Comparison of ENCODE assay signal across 8 mouse cellular contexts in the genomic region with DNA sequence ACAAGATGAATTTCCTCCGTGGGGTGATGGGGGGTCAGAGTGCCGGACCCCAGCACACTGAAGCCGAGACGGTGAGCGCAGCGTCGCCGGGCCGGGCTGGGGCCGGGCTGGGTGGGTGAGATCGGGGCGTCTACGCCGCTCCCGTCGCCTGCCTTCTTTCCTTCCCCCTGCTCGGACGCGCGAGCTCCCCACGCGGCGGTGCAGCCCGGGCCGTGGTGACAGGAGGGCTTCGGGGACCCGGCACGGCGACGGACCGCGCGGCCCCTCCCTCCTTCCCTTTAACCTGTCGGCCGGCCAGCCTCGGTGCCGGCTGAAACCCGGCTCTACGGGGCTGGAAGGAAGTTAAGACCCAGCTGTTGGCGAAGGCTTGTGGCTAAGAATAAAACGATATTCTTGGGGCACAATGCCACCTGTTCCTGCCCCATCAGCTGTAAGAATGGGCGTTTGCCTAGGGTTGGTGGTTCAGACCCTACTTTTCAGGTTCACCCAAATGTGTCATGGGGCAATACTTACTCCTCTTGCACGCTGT. TPM values are rescaled to one million over a fixed set of nuclear protein-coding genes. Genes with fewer than 3 reads are reported as not detected.
A peak's percentile ranks its signal among the peaks of the same experiment; 100 is the strongest.
DNase-seq lines count a peak whose midpoint lies in the region; ATAC-seq lines count a peak whose summit lies in the region.

No protein-coding gene starts in this region.

- H3K9me3 ChIP-seq in hindbrain, embryonic 16.5 days (ENCODE audit: control insufficient read depth, low read length), result no peaks in the 10 kb centered on the region
- H3K9me3 ChIP-seq in liver, embryonic 11.5 days (ENCODE audit: control insufficient read depth, low read length), result no peaks in the 10 kb centered on the region
- no peaks in the 10 kb centered on the region for H3K9me3 ChIP-seq in midbrain, embryonic 16.5 days (replicated peaks; ENCODE audit: control insufficient read depth, low read length, poor library complexity, severe bottlenecking)

- WGBS in hindbrain, embryonic 16.5 days, result under 1% methylated on average over 31 of the region's 43 CpGs
- under 1% methylated on average over 43 of the region's 43 CpGs for WGBS in liver, embryonic 11.5 days
- under 1% methylated on average over 40 of the region's 43 CpGs for WGBS in midbrain, embryonic 16.5 days

- peak overlapping the region; percentile 92 for H3K4me3 ChIP-seq in hindbrain, embryonic 16.5 days (ENCODE audit: low read length)
- peak overlapping the region; percentile 76 for H3K4me3 ChIP-seq in liver, embryonic 11.5 days (ENCODE audit: low read depth, low read length)
- H3K4me3 ChIP-seq in midbrain, embryonic 16.5 days (ENCODE audit: low read depth, low read length), result peak overlapping the region; percentile 95

- H3K27me3 ChIP-seq in hindbrain, embryonic 16.5 days (replicated peaks; ENCODE audit: control insufficient read depth, insufficient read depth, low read length), result no peaks in the 10 kb centered on the region
- H3K27me3 ChIP-seq in liver, embryonic 11.5 days (replicated peaks; ENCODE audit: control insufficient read depth, insufficient read depth, low read length), result no peaks in the 10 kb centered on the region
- no peaks in the 10 kb centered on the region for H3K27me3 ChIP-seq in midbrain, embryonic 16.5 days (ENCODE audit: control insufficient read depth, insufficient read depth, low read depth, low read length)

- peaks cover 21% of the 10 kb centered on the region for H3K4me1 ChIP-seq in hindbrain, embryonic 16.5 days (ENCODE audit: control insufficient read depth, insufficient read depth, low read depth, low read length)
- H3K4me1 ChIP-seq in liver, embryonic 11.5 days (replicated peaks; ENCODE audit: control insufficient read depth, insufficient read depth, low read length), result peaks cover 17% of the 10 kb centered on the region
- H3K4me1 ChIP-seq in midbrain, embryonic 16.5 days (ENCODE audit: control insufficient read depth, insufficient read depth, low read length), result peaks cover 27% of the 10 kb centered on the region

- peak overlapping the region; percentile 79 for H3K4me2 ChIP-seq in hindbrain, embryonic 16.5 days (ENCODE audit: low read length)
- peak overlapping the region; percentile 76 for H3K4me2 ChIP-seq in liver, embryonic 11.5 days
- H3K4me2 ChIP-seq in midbrain, embryonic 16.5 days (ENCODE audit: low read length), result peak overlapping the region; percentile 90

- H3K9ac ChIP-seq in hindbrain, embryonic 16.5 days (ENCODE audit: low read depth, low read length), result peak overlapping the region; percentile 91
- H3K9ac ChIP-seq in liver, embryonic 11.5 days (ENCODE audit: low read depth, low read length), result peak overlapping the region; percentile 85
- H3K9ac ChIP-seq in midbrain, embryonic 16.5 days (ENCODE audit: low read depth, low read length), result peak overlapping the region; percentile 94

- H3K27ac ChIP-seq in hindbrain, embryonic 16.5 days (ENCODE audit: low read depth, low read length), result peak overlapping the region; percentile 90
- H3K27ac ChIP-seq in liver, embryonic 11.5 days (ENCODE audit: low read depth, low read length), result 0 out of 2 replicates have a peak overlapping the region, but pooled peaks have one; percentile 30
- peak overlapping the region; percentile 80 for H3K27ac ChIP-seq in midbrain, embryonic 16.5 days (ENCODE audit: low read length)

- peak; percentile 79 for ATAC-seq in hindbrain, embryonic 16.5 days
- peak; percentile 56 for ATAC-seq in liver, embryonic 11.5 days (replicated peaks; ENCODE audit: low FRiP score)
- ATAC-seq in midbrain, embryonic 16.5 days, result peak; percentile 85

- peak; percentile 23 to 25 for DNase-seq in left cerebral cortex, postnatal 14 days (ENCODE audit: low spot score in 2 of 2)
- DNase-seq in left cerebral cortex, adult 8-10 months (ENCODE audit: low spot score in 2 of 2), result no peak
- peak; percentile 36 for DNase-seq in c-Kit-negative CD71-positive TER-119-positive erythroid progenitor cells, embryonic 14.5 days (ENCODE audit: low read depth, low spot score)
- DNase-seq in frontal cortex, postnatal 14 days (ENCODE audit: low spot score in 2 of 2), result peak; percentile 19 to 27
- DNase-seq in liver, embryonic 11.5 days (ENCODE audit: low spot score), result no peak
- peak; percentile 48 to 53 for DNase-seq in thymus, adult 18-20 months

- H3K36me3 ChIP-seq in hindbrain, embryonic 16.5 days (ENCODE audit: control insufficient read depth, insufficient read depth, low read length), result no peaks in the 10 kb centered on the region; the same call in 1 of the 2 replicates
- no peaks in the 10 kb centered on the region for H3K36me3 ChIP-seq in liver, embryonic 11.5 days (ENCODE audit: control insufficient read depth, insufficient read depth, low read length)
- no peaks in the 10 kb centered on the region for H3K36me3 ChIP-seq in midbrain, embryonic 16.5 days (ENCODE audit: control insufficient read depth, insufficient read depth, low read length)

- intact Hi-C loops in left cerebral cortex, postnatal 14 days (cut with DNase I), result no loop called here

RNA-seq across cellular contexts. Expression of gene Uso1, which starts 0.4 kb away (rescaled TPM):
- total RNA-seq in left cerebral cortex, postnatal 14 days (2021), result 10 to 100 TPM; 65.8 to 66.1 TPM
- 10 to 100 TPM; 76.4 to 82.2 (median 79.0) TPM for total RNA-seq in left cerebral cortex, adult 8-10 months (2022)
- 35.7 and 40.1 TPM in 2 replicates for polyA plus RNA-seq in hindbrain, embryonic 16.5 days (2015; fragmentation: Nextera tagmentation; extraction: Ambion mirVana)
- polyA plus RNA-seq in liver, embryonic 11.5 days (2014; fragmentation: Nextera tagmentation; extraction: Ambion mirVana), result 24.1 and 26.9 TPM in 2 replicates
- 38.4 and 46.0 TPM in 2 replicates for polyA plus RNA-seq in midbrain, embryonic 16.5 days (2015; fragmentation: Nextera tagmentation; extraction: Ambion mirVana)

RNA-seq across cellular contexts. Expression of gene G3bp2, which starts 54.6 kb away (rescaled TPM):
- total RNA-seq in left cerebral cortex, postnatal 14 days (2021), result 100 to 1,000 TPM; 176 to 179 TPM
- total RNA-seq in left cerebral cortex, adult 8-10 months (2022), result 100 to 1,000 TPM; 204 to 226 (median 221) TPM
- 333 and 334 TPM in 2 replicates for polyA plus RNA-seq in hindbrain, embryonic 16.5 days (2015; fragmentation: Nextera tagmentation; extraction: Ambion mirVana)
- 127 and 143 TPM in 2 replicates for polyA plus RNA-seq in liver, embryonic 11.5 days (2014; fragmentation: Nextera tagmentation; extraction: Ambion mirVana)
- polyA plus RNA-seq in midbrain, embryonic 16.5 days (2015; fragmentation: Nextera tagmentation; extraction: Ambion mirVana), result 376 and 385 TPM in 2 replicates

Comparison
In these comparisons a context has a peak if more than half of its experiments do, and no peak if none do; other contexts are left out.
1. DNase-seq: peak in left cerebral cortex, postnatal 14 days (2 of 2), c-Kit-negative CD71-positive TER-119-positive erythroid progenitor cells, embryonic 14.5 days (single experiment), frontal cortex, postnatal 14 days (2 of 2) and thymus, adult 18-20 months (2 of 2); none in left cerebral cortex, adult 8-10 months (0 of 2) and liver, embryonic 11.5 days (single experiment).
2. H3K27ac ChIP-seq: peak in every context shown above with its lines; median percentile 90 in hindbrain, embryonic 16.5 days; 80 in midbrain, embryonic 16.5 days; 30 in liver, embryonic 11.5 days.
3. Peak in every context shown above with its lines, with median percentiles within 50 percentile points of each other: ATAC-seq, H3K4me2 ChIP-seq, H3K4me3 ChIP-seq and H3K9ac ChIP-seq.